Mouse (Mus musculus) CD8-positive naive resting alpha-beta T cell, adult 57 days (primary cell): ENCODE results near the gene Zc3hc1. TPM values are rescaled to one million over a fixed set of nuclear protein-coding genes. Genes with fewer than 3 reads are reported as not detected.

ENCODE experiments used
- total RNA-seq: library from RNA; stranded (reverse); gene quantifications from one replicate; pipeline ENCODE4 v1.2.4, GENCODE M21; 2023

Gene Zc3hc1
- total RNA-seq, result 35.8 TPM

DNA sequence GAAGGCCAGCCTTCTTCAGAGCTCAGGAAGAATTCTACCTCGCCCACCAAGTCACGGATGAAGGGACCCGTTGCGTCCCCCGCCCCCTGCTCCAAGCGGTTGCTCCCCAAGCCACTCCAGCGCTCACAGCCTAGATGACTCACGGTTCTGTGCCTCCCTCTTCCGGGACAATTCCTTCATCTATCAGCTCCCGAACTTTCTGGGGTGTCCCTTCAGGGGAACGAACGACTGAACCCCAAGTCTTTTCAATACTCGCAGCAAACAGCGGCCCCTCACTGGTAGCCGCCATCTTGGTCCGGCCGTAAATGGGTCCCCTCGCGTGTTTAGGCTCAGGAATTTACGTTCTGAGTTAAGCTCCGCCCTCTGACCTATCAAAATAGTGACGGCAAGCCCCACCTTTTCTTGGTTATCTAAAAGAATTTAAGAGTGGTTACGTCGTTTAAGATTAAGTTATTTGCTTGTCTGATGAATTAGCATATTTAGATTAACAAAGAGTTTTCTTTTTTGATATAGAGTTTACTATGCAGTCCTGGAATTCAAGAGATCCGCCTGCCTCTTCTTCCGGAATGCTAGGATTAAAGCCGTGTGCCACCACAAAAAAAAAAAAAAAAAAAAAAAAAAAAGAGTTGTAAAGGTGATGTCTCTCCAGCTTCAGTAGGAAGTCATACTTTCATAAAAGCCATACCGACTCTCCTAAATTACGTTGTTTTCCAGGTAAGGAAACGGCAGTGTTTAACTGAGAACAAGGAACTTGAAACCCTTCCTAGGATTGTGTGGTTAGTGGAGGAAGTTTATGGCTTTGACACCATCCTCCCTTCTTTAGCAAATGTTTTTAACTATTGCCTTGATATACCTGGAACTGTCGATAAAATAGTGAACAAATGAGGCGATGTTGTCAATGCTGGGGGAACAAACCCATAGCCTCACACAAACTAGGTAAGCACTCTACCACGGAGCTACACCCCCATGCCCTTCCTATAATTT is at the start of gene Zc3hc1:
Zc3hc1 (minus strand) TSS at position 315 of the 984 bp plus-strand sequence.

DNA sequence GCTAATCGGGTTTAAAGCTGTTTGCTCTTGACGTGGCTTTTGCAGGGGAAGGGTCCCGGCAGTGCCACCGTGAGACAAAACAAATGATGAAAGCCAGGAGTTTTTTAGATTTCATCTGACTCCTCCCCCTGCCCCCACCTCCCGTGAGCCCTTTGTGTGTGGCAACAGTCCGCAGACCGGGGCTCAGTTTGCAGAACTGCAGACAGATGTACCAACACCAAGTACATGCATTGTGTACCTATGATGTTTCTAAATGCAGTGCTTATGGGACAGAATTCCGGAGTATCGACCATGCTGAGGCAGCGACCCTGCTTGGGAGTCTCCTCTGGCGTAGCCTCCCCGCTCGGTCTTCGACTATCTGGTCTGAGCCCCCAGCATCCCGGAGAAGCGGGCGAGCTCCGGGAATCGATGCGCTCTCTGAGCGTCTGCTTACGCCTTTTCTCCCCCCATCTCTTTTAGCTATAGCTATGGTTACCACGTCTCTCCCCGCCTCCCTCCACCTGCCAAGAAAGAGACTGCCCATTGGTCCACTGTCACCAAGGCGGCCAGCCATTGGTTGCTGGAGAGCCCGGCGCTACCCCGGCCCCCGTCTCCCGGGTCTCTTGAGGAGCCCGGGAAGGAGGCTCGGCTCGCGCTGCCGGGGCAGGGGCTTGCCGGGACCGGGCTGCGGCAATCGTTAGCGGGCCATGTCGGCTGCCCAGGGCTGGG is 10.6 kb upstream of the Zc3hc1 start, which contains the start of gene Klhdc10:
Klhdc10 (plus strand) TSS at position 561 of the 708 bp plus-strand sequence.

Other genes starting within 250 kb of the Zc3hc1 start
- 150 TPM for gene Ube2h, start 86.5 kb downstream of the Zc3hc1 start, total RNA-seq
- gene Klhdc10, start 10.8 kb upstream of the Zc3hc1 start, total RNA-seq, result 23.6 TPM
- 38.4 TPM for gene Tmem209, start 118.8 kb upstream of the Zc3hc1 start, total RNA-seq
- gene Ssmem1, start 118.8 kb upstream of the Zc3hc1 start, total RNA-seq, result 0.77 TPM
- gene Cpa2, start 150.6 kb upstream of the Zc3hc1 start, total RNA-seq, result 1.4 TPM
- not detected for gene Cpa4, start 177.3 kb upstream of the Zc3hc1 start, total RNA-seq
- gene Cpa5, start 220.0 kb upstream of the Zc3hc1 start, total RNA-seq, result not detected
- gene Cpa1, start 248.2 kb upstream of the Zc3hc1 start, total RNA-seq, result 7.5 TPM